Mouse (Mus musculus) cerebellum, postnatal 36 days (tissue): ENCODE measurements around the gene Prl7a1.

Experiments used
- DNase-seq, 2 experiments: peaks; one replicate each; pipeline ENCODE4 v3.0.0; 2021 to 2022; ENCODE audit warnings: mixed read lengths in 2 of 2

Prl7a1 gene

DNA sequence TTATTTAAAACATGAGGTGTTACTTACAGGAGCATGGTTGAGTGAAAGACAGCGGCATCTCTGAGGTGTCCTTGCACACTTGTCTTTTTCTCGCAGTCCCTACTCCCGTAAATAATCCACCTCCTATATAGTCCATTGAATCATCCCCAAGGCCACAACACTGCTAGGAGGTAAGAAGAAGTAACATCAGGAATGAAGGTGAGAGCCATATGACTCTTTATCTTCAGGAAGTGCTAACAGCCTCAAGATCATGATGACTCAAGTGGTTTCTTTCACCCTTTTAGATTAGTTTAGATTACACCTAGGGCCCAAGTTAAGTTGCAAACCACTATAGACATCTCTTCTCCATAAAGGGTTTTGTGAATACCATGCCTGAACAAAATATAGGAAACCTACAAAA, at the start of gene Prl7a1:
Prl7a1 (minus strand) TSS at position 101 of the 400 bp plus-strand sequence.
- no peak for DNase-seq

DNA sequence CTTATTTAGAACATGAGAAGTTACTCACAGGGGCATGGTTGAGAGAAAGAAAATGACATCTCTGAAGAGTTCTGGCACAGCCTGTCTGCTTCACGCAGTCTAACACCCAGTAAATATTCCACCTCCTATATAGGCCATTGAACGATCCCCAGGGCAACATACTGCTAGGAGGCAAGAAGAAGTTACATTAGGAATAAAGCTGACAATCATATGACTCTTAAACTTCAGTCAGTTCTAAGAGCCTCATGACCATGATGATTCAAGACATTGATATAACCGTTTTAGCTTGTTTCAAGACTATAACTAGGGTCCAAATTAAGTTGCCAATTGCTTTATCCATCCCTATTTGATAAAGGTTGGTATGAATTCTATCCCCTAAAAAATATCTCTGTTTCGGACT, 25.6 kb upstream of the Prl7a1 start, which contains the start of gene Prl7a2:
Prl7a2 (minus strand) TSS at position 101 of the 400 bp plus-strand sequence.
- no peak for DNase-seq

DNA sequence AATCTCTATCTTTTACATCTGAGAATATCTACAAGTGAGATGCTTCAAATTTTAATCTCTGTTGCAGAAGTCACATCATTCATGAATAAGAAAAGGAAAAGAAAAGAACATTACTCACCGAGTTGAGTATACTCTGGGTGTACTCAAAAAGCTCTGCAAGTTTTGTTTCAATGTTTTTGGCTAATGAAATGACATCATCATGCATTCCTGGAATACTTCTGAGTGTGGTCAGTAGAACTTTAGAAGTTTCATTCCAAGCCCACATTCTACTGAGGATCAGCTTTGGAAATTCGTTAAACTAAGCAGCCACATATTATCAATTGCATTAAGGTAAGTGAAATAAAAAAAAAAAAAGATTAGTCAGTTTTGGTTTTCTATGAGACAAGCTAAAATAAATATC, 18.5 kb upstream of the Prl7a1 start:
- DNase-seq = no peak

DNA sequence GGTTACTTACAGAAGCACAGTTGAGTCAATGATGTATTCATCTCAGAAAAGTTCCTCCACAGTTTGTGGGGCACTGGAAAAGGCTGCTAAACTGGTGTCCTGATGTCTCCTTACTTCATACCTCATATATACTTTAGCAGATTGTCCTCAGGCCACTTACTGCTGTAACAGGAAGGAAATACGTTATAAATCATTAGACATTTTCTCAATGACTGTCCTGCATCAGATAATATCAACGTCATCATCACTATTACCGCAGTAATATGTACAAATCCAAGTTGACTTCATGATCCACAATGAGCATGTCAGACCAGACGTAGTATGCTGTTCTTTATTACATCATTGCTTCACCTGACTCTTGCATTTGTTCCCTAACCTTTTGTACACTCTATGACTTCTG, 31.8 kb downstream of the Prl7a1 start, which contains the start of gene Prl7b1:
Prl7b1 (minus strand) TSS at position 101 of the 400 bp plus-strand sequence.
- no peak for DNase-seq
